Mouse (Mus musculus) brain, adult 2 months (tissue): ENCODE results near the gene Wdr11.

ENCODE experiments used
- DNase-seq: peaks from one replicate; pipeline ENCODE4 v3.0.0; 2011; ENCODE audit warnings: low read depth, low spot score

Gene Wdr11

GRCm38 (mm10) chr7:129652901-129653460, 61.3 kb downstream of the Wdr11 start:
- DNase-seq: peak; percentile 60

- DNase-seq: peak; percentile 73
Observed at GRCm38 (mm10) chr7:129653791-129654271, 62.2 kb downstream of the Wdr11 start.

- DNase-seq: no peak
Observed at GRCm38 (mm10) chr7:129654923-129655322, 63.3 kb downstream of the Wdr11 start.

- DNase-seq: no peak
Observed at GRCm38 (mm10) chr7:129655604-129656226, 64.1 kb downstream of the Wdr11 start.

GRCm38 (mm10) chr7:129657867-129658266, 66.2 kb downstream of the Wdr11 start:
- DNase-seq: no peak

GRCm38 (mm10) chr7:129659755-129660154, 68.1 kb downstream of the Wdr11 start:
- DNase-seq: no peak

GRCm38 (mm10) chr7:129660546-129660945, 68.9 kb downstream of the Wdr11 start:
- DNase-seq: no peak

GRCm38 (mm10) chr7:129662051-129662789, 70.6 kb downstream of the Wdr11 start:
- DNase-seq: peak; percentile 77

GRCm38 (mm10) chr7:129663781-129664505, 72.3 kb downstream of the Wdr11 start:
- peak; percentile 77 for DNase-seq

GRCm38 (mm10) chr7:129665411-129665810, 73.7 kb downstream of the Wdr11 start:
- no peak for DNase-seq

- DNase-seq: no peak
Observed at GRCm38 (mm10) chr7:129665921-129666320, 74.3 kb downstream of the Wdr11 start.

GRCm38 (mm10) chr7:129666526-129666925, 74.9 kb downstream of the Wdr11 start:
- no peak for DNase-seq

GRCm38 (mm10) chr7:129670280-129670679, 78.6 kb downstream of the Wdr11 start:
- no peak for DNase-seq

- DNase-seq: no peak
Observed at GRCm38 (mm10) chr7:129671675-129672651, 80.3 kb downstream of the Wdr11 start.

- DNase-seq: no peak
Observed at GRCm38 (mm10) chr7:129673776-129674175, 82.1 kb downstream of the Wdr11 start.

- DNase-seq: no peak
Observed at GRCm38 (mm10) chr7:129674558-129674957, 82.9 kb downstream of the Wdr11 start.

- no peak for DNase-seq
Observed at GRCm38 (mm10) chr7:129675852-129676251, 84.2 kb downstream of the Wdr11 start.

GRCm38 (mm10) chr7:129677141-129677540, 85.5 kb downstream of the Wdr11 start:
- DNase-seq: no peak

- no peak for DNase-seq
Observed at GRCm38 (mm10) chr7:129678431-129678830, 86.8 kb downstream of the Wdr11 start.

GRCm38 (mm10) chr7:129678972-129679371, 87.3 kb downstream of the Wdr11 start:
- DNase-seq: no peak
